Mouse (Mus musculus): Measurements from ENCODE around the gene Glyr1.

The Glyr1 gene

GRCm38 (mm10) chr16:5049774-5050234 lies at the start of gene Glyr1, which contains the start of gene Ubn1:
TSS of gene Glyr1 (minus strand) at chr16:5049863.
TSS of gene Ubn1 (plus strand) at chr16:5050057.
- DNase-seq (ENCODE audit: low spot score in 2 of 2): peak; percentile 95 to 99

- no peak for DNase-seq (ENCODE audit: low spot score in 2 of 2)
These were observed 46.8 kb upstream of the Glyr1 start for GRCm38 (mm10) chr16:5096504-5096903.

GRCm38 (mm10) chr16:5093285-5093684 lies 43.6 kb upstream of the Glyr1 start:
- no peak for DNase-seq (ENCODE audit: low spot score in 2 of 2)

- DNase-seq (ENCODE audit: low spot score in 2 of 2): no peak
These were observed 39.4 kb upstream of the Glyr1 start for GRCm38 (mm10) chr16:5089021-5089420.

GRCm38 (mm10) chr16:5086179-5086578 lies 36.5 kb upstream of the Glyr1 start:
- no peak for DNase-seq (ENCODE audit: low spot score in 2 of 2)

GRCm38 (mm10) chr16:5085196-5085595 lies 35.5 kb upstream of the Glyr1 start:
- DNase-seq (ENCODE audit: low spot score in 2 of 2): no peak

GRCm38 (mm10) chr16:5074341-5074740 lies 24.7 kb upstream of the Glyr1 start:
- DNase-seq (ENCODE audit: low spot score in 2 of 2): no peak

- no peak for DNase-seq (ENCODE audit: low spot score in 2 of 2)
These were observed 22.3 kb upstream of the Glyr1 start for GRCm38 (mm10) chr16:5071974-5072373.

- DNase-seq (ENCODE audit: low spot score in 2 of 2): no peak
These were observed 20.7 kb upstream of the Glyr1 start for GRCm38 (mm10) chr16:5070321-5070720.

- DNase-seq (ENCODE audit: low spot score in 2 of 2): no peak
These were observed 13.8 kb upstream of the Glyr1 start for GRCm38 (mm10) chr16:5063472-5063871.

- peak in 1 of 2 experiments; percentile 7 for DNase-seq (ENCODE audit: low spot score in 2 of 2)
These were observed 8.5 kb upstream of the Glyr1 start for GRCm38 (mm10) chr16:5058114-5058513.

GRCm38 (mm10) chr16:5050251-5051110 lies 818 bp upstream of the Glyr1 start:
- DNase-seq (ENCODE audit: low spot score in 2 of 2): peak; percentile 47 to 71

GRCm38 (mm10) chr16:5049182-5049773 lies 385 bp downstream of the Glyr1 start:
- no peak for DNase-seq (ENCODE audit: low spot score in 2 of 2)

GRCm38 (mm10) chr16:5045322-5045721 lies 4.3 kb downstream of the Glyr1 start:
- no peak for DNase-seq (ENCODE audit: low spot score in 2 of 2)

- no peak for DNase-seq (ENCODE audit: low spot score in 2 of 2)
These were observed 12.9 kb downstream of the Glyr1 start for GRCm38 (mm10) chr16:5036649-5037234.

- DNase-seq (ENCODE audit: low spot score in 2 of 2): no peak
These were observed 14.1 kb downstream of the Glyr1 start for GRCm38 (mm10) chr16:5035591-5035990.

- no peak for DNase-seq (ENCODE audit: low spot score in 2 of 2)
These were observed 19.8 kb downstream of the Glyr1 start for GRCm38 (mm10) chr16:5029847-5030246.

GRCm38 (mm10) chr16:5024021-5024420 lies 25.6 kb downstream of the Glyr1 start:
- DNase-seq (ENCODE audit: low spot score in 2 of 2): no peak

GRCm38 (mm10) chr16:5014578-5014977 lies 35.1 kb downstream of the Glyr1 start:
- DNase-seq (ENCODE audit: low spot score in 2 of 2): no peak

GRCm38 (mm10) chr16:5013054-5013838 lies 36.4 kb downstream of the Glyr1 start, which contains the start of gene Rogdi:
TSS of gene Rogdi (minus strand) at chr16:5013553.
- peak; percentile 90 to 98 for DNase-seq (ENCODE audit: low spot score in 2 of 2)
